Mouse (Mus musculus) left cerebral cortex, postnatal 10 days (tissue): ENCODE results near the gene Agtpbp1. TPM values are rescaled to one million over a fixed set of nuclear protein-coding genes. Genes with fewer than 3 reads are reported as not detected.

Source experiments
- DNase-seq, 2 experiments: peaks; one replicate each; pipeline ENCODE4 v3.0.0; 2021 to 2022; ENCODE audit warnings: low spot score in 2 of 2, mixed read lengths in 1 of 2; ENCODE audit errors: extremely low spot score in 1 of 2
- intact Hi-C: fragments of 180-260 bp; cut with DNase I; formaldehyde crosslinking; loops from one replicate; pipeline ENCODE4 v1.15.1; 2025
- total RNA-seq, 2 experiments: library from RNA; stranded (reverse); gene quantifications; 2 replicates each; pipeline ENCODE4 v1.2.3; 2021

Gene Agtpbp1
- total RNA-seq, 2 experiments from 2014 or later, result 390 to 408 TPM

DNA sequence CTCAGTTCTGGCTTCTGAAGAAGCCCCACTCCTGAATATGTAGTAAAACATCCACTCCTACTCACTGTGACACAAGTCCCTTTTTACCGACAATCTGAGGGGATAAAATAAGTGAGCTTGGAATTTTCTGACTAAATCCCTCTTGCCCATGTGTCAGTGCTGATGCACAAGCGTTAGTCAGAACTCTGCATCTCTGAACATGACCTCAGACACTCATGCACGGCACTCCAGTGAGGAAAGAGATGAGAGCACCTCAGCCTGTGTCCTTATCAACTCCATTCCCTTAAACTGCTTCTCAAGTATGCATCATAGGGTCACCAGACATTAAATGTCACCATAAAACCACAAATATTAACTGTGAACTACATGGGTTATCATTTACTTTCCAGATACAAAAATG, 124.1 kb downstream of the Agtpbp1 start:
- no peak for DNase-seq
- intact Hi-C loops, result no loop called here

DNA sequence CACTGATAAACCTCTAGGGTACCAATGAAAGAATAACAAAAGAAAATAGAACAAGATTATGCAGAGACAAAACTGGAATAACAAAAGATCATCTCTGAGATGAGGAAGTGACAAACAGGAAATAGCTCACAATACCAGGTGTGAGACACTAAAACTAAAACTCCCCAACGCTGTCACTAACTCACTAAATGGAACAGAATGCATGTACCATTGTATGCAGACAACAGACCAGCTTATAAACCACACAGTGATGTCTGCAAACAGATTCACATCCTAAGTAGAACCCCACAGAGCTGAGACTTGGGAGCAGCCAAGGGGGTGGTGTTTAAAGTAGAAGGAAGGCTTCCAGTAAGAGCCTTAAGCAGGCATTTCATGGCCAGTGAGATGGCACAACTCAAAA, 128.8 kb downstream of the Agtpbp1 start:
- intact Hi-C loops, result no loop called here
- DNase-seq, result no peak

DNA sequence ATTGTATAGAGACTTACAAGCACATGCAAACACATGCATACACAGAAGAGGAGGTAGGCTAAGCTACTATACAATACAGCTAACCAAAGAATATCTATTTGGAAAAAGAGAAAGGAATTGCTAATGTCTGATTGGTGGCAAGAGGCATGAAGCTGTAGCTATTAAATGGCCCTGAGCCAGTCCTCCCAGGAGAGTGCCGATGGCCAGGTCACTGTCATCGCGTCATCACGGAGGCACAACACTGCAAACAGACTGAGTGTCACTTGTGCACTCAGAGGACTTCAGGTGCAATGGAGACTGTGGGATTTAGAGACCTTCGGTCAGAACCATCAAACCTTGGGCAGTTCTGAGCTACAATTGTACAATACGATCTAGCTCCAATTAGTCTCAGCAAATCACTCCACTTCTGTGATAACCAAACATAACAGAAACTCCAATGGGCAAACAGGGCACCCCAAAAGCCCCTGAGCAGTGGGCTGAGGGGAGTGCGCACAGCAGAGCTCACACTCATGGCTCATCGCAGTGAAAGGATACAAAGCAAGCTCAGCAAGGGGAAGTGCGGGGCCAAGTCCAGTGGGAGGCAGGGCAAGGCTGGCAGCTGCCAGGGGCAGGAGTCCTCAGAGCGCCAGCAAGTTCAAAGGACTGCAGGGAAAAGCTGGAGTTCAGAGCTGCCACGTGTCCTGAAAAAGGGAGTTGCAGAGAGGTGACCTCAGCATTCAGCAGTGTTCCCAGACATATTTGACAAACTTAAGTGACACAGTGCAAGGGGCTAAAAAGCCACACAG, 130.8 kb downstream of the Agtpbp1 start:
- intact Hi-C loops, result no loop called here
- DNase-seq, result peak in 1 of 2 experiments; percentile 30

DNA sequence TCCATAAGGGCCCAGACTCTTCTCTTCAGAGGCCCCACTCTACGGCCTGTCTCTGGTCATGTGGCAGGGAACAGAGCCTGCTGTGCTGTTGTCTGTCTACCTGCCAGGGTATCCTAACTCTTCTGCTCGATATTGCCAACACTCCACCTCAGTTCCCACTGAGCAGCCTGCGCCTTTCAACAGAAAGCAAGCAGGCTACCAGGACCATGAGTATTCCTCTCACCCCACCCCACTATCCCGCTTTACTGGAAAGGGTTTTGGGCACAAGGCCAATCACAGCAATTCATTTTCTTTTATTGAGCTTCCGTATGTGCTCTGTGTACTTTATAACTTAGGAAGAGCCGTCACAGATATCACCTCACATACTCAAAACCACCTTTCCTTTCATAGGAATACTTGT, 131.4 kb downstream of the Agtpbp1 start:
- intact Hi-C loops, result no loop called here
- no peak for DNase-seq

DNA sequence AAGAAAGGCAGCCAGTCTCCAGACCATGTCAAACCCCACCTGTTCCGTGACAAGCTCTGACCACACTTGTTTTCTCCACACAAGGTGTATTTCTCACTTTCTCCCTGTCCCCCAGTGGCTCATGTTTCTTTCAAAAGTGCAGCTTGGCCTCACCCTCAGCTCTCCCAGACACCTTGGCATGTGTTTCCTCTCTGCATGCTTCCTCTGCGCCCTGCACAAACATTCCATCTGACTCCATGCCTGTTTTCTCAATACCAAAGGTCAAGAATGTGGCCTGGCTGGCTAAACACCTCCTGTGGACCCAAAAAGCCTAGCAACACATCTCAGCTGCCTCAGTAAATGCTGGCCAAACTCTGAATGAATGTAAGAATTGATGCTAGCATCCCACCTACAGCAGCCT, 132.0 kb downstream of the Agtpbp1 start:
- peak in 1 of 2 experiments; percentile 25 for DNase-seq
- intact Hi-C loops, result no loop called here

DNA sequence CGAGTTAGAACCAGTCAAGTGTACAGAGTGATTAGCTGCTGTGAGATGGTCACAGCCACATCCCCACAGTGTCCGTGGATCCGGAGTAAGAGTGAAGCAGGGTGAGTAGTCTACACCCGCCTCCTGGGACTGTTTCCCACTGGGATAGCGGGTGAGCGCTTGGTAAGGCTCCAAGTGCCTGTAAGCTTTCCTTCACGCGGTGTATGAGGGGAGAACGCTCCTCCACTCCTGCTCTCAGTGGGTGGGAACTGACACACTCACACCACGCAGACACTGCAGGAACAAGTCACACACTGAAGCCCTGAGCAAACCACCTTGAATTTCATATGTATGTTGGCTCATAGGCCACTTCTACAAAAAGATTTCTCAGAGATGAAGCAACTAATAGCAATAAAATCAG, 134.2 kb downstream of the Agtpbp1 start:
- intact Hi-C loops, result no loop called here
- no peak for DNase-seq

DNA sequence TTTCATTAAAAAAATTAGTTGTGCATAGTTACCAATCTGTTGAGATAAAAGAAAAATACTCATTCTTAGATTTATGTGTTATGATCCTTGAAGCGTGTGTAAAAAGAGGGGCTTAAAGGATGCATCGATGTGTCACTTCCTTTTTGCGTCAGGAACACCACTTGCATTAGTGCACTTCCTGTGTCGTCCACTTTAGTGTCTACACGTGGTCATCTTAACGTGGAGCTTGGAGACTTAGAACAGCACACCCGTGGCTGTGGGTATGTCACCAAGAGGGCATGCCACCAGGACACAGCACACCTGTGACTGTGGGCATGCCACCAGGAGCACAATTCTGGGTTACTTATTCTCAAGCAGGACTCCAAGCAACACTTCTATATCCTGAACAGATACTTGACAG, 137.9 kb downstream of the Agtpbp1 start:
- no peak for DNase-seq
- intact Hi-C loops, result no loop called here

DNA sequence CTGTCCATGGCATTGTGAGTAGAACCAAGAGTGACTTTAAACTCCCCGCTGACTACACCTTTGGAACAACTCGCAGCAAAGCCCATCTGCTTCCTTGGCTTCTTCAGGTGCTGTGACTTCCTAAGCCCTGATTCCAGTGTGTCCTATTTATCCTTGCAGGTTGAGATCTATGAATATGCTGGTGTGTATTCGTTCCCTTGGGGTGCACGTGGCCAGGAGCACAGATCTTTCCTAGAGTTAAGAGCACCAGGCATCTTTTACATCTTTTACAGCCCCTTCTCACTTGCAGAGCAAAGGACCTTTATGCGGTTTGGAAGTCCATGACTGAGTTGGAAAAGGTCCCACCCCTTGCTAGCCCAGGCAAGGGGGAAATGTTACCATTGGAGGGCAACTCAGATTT, 139.8 kb downstream of the Agtpbp1 start:
- intact Hi-C loops, result no loop called here
- no peak for DNase-seq

DNA sequence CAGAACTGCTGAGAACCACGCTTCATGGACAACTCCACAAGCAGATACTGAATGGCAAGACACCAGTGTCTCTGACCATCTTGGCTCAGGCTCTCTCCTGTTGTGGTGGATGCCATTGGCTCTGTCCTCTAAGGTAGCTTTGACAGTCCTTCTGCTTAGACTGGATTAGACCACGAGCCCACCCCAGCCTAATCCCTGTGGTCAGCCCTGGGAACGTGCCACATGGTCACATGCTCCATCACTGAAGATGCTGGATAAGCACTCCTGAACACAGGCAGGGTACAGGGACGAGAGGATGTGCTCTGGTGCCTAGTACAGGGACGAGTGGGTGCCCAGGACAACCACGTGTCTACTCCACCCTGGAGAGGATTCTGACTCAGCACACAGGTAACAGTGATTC, 140.7 kb downstream of the Agtpbp1 start:
- no peak for DNase-seq
- intact Hi-C loops, result no loop called here

DNA sequence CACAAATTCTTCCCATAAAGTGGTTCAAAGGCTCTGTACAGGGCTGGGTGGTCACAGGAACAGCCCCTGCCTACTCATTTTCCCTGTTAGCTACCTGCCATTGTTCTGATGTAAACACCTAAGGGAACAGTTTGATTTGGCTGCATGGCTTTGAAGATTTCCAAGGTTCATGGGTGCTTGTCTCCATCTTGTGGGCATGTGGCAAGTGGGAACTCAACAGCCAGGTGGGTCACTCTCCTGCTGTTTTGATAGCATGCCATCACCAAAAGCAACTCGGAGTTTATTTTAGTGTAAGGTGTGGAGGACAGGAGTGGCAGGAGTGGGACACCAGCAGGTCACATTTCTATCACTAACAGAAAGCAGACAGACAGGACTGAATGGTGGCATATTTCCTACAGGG, 145.3 kb downstream of the Agtpbp1 start:
- intact Hi-C loops, result no loop called here
- no peak for DNase-seq

DNA sequence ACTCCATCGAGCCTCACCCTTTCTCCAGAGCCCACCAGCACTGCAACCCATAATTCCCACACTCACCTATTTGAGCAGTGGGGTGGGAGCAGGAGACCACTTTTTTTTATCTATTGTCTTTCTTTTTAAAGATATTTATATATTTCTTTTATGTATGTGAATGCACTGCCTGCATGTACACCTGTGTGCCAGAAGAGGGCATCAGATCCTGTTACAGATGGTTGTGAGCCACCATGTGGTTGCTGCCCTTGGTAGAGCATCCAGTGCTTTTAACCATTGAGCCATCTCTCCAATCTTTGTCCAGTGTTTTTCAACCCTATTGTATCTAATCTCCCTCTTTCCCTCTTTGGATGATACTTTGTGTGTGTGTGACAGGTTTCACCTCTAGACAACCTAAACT, 150.5 kb downstream of the Agtpbp1 start:
- intact Hi-C loops, result no loop called here
- no peak for DNase-seq

DNA sequence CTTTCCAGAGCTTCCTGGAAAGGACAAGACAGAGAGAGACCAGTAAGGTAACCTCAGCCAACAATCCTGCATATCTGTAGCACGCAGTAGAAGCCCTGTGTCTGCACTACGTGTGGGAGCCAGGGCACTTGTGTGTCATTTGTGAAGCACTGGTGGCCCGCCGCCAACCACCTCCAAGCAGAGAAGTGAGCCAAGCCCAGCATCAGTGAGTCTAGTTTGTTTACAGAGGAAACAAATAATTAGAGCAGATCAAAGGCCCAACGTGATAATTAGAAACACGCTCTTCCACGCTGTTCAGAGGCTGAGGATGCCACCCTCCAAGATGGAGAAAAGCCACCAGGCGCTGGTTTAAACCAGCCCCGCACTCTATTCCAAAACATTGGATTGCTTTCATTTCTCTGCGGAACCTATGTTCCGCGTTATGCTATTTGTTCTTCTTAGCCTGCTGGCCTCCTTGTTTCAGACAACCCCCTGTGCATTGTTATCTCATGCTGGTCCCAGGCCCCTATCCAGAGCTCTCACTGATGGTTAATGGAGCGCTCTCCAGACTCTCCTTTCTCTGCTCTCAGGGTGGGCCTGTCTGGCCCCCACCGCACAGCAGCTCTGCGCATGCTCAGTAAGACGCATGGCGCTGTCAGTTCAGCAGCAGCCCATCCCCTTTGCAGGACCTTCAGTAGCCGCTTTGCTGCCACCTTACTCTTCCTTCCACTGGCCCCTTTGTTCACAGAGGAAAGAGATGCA, 153.7 kb downstream of the Agtpbp1 start:
- DNase-seq, result peak; percentile 40 to 79
- intact Hi-C loops, result no loop called here

DNA sequence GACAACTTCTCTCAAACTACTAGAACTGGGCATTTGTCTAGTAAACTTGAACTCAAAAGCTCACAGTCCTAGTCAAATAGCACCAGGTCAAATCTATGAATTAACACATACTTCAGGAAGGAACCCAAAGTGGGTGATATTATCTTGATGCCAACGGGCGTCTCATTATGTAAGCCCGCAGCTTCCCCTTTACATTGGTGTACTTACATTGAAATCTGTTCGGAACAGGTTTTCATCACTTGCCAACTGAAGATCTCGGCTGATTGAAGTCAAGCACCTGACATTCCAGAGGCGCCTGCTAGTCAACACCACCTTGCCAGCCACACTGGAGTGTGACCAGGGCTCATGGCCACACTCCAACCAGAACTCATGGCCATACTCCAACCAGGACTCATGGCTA, 155.7 kb downstream of the Agtpbp1 start:
- DNase-seq, result peak in 1 of 2 experiments; percentile 8
- intact Hi-C loops, result no loop called here

DNA sequence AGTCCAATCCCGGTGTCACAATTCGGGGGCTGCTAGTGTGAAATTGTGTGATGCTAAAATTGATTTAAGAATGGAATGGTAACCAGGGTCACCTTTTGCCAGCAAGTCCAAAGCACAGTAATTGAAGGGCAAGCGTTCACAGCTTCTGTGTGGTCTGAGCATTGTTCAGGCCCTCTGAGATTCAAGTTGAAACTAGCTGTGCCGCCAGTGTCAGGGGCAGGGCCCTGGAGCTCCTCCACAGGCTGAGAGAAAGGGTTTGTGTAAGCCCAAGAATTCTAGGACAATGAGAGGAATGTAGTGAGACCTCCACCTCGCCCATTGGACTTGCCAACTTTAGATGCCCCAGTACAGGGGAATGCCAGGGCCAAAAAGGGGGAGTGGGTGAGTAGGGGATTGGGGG, 161.2 kb downstream of the Agtpbp1 start:
- intact Hi-C loops, result no loop called here
- no peak for DNase-seq

DNA sequence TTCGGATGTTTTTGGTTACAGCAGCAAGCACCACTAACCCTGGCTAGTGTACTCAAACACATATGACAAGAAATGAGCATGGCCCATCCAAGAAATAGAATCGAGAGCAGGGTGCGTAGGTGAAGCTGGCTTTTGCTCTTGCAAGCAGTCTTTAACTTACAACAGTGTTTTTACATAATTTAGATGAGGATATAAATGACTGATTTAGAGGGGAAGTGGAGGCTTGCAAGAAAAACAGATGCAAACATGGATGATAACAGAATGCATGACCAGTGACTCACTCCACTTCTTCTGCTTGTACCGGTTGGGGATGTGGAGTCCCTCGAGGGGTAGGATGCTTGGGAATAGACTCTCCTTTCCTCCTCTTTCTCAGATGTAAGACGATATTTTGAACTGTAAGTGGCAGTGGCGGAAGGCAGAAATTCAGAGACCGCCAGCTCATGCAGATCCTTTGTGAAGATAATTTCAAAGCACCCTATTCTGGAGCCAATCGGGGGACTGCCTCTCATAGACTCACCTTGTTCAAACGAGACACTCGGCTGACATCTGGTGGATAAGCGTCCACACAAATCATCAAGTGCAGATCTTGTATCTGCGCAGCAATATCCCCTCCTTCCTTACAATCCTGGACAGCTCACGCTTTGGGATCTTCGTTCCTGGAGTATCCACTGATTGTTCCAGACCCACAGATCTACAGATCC, 168.3 kb downstream of the Agtpbp1 start:
- no peak for DNase-seq
- intact Hi-C loops, result no loop called here

DNA sequence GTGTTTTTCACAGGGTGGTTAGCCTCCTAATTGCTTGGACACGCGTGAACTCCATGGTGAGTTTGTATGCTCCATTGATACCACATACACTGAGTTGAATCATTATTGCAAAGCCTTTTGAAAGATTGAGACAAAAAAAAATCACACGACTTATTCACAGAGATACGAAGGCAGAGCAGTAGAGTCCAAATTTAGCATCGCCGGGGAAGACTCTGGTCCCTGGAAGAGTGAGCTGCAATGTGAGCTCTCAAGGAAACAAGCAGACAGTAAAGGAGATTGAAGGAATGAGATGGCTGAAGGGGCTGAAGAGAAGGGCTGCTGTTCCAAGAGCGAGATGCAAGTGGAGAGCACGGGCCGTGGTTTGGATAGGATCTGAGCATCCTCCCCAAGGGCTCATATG, 171.1 kb downstream of the Agtpbp1 start:
- intact Hi-C loops, result no loop called here
- DNase-seq, result no peak

DNA sequence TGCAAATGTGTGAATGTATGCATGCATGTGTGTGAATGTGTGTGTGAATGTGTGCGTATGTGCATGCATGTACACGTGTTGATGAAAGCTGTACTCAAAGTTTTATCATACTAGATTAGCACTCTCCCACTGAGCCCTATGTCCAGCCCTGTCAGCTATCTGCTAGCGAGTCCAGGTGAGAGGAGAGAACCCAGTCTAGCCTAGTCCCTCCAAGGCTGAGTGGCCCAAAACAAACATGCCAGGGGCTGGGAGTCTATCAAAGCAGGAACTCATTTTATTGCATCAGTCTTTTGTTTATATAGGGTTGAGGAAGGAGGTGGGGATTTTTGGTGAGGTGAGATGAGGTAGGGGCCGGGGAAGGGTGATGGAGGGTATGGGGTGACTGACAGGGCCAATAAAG, 172.4 kb downstream of the Agtpbp1 start:
- no peak for DNase-seq
- intact Hi-C loops, result no loop called here

DNA sequence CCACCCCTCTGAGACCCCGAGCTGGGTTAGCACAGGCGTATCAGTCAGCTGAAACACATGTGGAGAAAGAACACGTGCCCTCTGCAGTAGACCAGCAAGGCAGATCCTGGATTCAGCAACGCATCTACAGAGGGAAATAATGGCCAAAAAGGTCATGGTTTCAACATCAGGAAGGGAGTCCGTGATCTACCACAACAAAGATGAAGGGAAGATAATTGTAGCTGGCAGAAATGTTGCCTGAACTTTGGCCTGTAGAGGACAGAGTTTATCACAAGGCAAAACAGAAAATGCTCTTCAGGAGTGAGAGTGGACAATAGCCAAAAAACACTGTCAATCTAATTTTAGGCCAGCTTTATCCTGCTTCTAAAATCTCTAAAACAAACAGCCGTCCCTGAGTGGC, 177.8 kb downstream of the Agtpbp1 start:
- no peak for DNase-seq
- intact Hi-C loops, result no loop called here

DNA sequence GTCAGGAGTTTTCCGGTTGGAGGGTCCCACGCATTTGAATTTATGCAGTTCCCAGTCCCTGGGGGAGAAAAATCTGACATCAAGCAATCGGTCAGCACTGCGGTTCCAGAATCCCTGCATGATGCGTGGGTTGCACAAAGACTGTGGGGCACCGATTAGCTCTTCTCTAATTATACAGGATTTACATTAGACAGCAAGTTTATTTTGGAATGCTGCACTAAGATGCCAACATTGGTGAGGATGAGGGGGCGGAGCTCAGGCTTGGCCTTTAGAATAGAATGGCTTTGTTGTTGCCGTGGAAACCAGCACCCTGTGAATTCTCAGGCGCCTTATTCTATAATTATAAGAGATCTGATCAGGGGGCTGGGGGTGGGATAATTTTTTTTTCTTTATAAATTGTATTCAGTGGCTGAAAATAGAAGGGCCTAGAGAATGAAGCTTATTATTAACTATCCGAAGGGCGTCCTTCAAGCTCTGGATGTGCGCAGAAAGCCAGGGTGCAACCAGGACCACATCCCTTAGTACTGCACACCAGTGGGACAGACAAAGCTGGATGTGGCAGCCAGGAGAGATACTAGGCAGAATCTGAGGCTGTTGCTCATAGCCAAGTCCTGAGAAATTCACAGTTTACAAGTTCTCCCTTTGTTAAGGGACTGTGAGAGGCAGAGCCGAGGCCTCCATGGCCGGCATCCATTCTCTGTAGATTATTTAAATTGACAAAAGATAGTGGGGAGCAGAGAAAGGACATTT, 182.8 kb downstream of the Agtpbp1 start:
- intact Hi-C loops, result no loop called here
- DNase-seq, result peak; percentile 58 to 87
